Mouse (Mus musculus): ENCODE results near the gene Slc12a5.

The Slc12a5 gene

DNA sequence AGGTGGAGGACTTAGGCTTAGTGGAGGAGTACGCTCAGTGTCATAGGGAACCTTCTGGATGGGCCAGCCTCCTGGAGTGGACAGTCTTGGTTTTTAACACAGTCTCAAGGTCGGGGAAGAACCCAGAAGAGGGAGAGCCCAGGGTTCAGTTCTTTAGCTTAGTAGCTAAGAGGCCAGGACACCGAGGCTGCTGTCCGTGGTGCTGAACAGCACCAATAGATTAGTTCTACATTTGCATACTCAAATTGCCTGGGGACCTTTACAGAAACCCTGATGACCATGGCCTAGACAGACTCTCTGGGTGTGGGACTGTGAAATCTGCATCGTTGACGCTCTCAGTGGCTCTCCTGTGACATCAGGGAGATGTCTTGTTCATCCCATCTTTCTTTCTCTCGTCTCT, 19.1 kb downstream of the Slc12a5 start:
- DNase-seq (ENCODE audit: low spot score in 2 of 2), result no peak

DNA sequence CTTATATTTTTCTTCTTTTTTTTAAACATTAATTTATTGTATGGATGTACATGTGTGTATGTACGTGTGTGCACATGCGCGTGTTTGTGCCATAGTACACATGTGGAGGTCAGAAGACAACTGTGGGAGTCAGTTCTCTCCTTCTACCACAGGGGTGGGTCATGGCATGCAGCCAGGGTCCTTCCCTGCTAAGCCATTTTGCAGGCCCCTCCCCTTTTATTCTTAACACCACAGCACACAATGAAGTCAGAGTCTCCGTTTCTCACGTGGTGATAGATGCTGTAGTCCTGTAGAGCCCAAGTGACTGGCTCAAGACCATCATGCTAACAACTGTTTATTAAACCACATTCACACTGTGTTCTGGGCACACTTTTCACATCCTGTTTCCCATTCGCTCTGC, 25.4 kb downstream of the Slc12a5 start:
- DNase-seq (ENCODE audit: low spot score in 2 of 2), result no peak

DNA sequence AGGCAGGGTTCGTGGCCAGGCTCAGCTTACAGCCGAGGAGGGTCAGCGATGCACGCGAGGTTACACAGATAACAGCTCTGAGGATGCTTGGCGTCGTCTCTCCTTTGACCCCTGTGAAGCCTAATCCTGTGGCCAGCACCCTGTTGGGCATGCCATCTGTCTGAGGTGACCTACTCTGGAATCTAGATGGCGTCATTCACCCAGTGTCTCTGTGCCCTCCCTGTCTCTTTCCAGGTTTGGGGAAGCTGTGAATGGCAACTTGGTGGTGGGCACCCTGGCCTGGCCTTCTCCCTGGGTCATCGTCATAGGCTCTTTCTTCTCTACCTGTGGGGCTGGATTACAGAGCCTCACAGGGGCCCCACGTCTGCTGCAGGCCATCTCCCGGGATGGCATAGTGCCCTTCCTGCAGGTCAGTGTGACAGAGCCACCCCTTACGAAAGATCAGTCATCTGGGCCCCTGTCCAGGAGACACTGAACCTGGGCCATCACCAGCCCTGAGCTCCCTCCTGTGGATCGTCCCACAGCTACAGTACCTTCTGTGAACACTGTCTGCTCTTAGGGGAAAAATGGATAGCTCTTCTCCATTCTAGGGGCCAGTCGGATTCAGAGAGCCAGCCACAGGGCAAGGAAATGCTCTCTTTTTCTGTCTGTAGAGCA, 25.9 kb downstream of the Slc12a5 start:
- DNase-seq (ENCODE audit: low spot score in 2 of 2), result no peak

DNA sequence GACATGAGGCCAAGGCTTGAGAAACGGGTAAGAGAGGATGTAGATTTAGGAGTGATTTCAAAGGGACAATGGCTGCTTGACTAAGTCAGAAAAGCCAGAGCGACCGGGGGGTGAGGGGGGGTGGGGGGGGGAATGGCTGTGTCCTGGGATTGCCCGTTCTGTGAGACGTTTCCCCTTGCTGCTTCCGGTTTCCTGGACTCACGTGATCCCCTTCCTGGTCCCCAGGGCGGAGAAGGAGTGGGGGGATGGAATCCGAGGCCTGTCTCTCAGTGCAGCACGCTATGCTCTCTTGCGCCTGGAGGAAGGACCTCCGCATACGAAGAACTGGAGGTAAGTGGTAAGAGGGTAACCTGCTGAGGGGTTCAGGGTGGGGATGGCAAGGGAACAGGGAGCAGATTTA, 28.2 kb downstream of the Slc12a5 start:
- DNase-seq (ENCODE audit: low spot score in 2 of 2), result no peak

DNA sequence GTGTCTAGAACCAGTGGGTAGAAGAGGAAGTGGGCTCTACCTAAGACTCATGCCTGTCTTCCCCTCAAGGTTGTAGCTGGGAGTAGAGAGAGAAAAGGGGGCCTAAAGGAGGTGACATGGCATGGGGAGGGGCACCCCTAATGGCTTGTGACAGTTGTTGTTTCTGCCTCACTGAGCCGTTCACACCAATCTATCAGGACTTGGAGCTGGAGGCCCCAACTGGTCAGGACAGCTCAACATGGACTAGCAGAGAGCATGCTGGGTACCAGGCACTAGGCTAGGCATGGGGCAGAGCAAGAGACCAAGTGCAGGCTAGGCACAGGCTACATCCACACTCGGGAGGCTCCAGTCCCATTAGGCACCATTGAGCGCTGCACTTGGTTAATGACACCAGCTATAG, 30.5 kb downstream of the Slc12a5 start:
- no peak for DNase-seq (ENCODE audit: low spot score in 2 of 2)

DNA sequence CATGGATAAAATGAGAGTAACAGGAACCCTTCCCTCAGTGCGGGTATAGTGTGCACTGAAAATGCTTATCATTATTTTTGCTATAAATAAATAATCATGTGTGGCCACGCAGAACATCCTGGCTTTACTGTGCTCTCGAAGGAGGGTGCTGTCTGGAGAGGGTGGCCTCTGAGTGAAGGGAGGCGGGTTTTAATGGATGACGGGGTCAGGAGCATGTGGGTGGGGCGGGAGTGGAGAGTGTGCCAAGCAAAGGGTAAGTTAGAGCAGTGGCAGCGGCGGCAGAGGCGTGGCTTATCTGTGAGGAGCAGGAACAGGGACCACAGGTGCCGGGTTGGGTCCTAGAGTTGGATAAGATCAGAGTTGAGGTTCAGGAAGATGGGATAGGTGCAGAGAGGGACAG, 31.2 kb downstream of the Slc12a5 start:
- DNase-seq (ENCODE audit: low spot score in 2 of 2), result no peak

DNA sequence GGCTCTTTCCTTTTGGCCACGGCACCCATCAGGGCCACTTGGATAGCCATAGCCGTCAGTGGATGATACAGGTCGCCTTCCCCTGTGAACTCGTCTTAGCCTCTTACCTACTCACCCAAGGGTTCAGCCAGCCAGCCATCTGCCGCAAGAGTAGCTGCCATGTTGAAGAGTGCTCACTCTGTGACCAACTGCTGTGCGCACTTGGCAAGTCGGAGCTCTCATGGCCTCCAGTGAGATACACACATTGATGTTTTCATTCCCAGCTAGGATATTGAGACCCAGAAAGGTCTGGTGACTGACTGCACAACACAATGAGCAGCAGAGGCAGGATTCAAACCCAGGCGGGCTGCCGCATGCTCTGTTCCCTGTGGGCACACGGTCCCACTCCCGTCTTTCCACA, 33.6 kb downstream of the Slc12a5 start:
- no peak for DNase-seq (ENCODE audit: low spot score in 2 of 2)

DNA sequence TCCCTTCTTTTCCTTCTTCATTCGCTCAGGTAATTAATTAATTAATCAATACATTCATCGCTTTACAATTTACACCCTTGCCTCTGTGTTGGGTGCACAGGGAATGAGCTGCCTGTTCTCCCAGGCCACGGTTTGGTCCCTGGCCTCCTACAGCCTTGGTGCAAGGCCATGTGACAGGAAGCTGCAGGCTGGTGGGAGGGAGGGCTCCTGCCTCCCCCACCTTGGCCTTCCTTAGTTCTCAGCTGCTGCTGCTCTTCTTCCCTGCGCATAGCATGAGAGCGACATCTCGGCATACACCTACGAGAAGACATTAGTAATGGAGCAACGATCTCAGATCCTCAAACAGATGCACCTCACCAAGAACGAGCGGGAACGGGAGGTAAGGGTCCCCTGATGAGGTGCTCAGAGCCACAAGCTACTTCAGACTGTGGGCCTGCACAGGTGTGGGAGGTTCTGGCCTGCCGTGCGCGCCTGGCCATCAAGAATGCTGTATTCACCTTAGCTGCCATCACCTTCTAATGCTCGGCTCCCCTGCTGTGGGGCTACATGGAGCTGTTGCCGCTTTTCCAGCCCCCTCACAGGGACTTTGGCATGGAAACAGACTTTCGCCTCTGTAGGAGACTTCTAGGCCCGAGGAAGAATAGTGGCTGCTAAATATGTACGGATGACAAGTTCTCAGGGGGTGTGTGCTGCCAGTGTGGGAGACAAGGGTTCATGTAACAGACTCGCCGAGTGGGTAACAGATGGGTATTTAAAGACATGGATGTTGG, 34.2 kb downstream of the Slc12a5 start:
- no peak for DNase-seq (ENCODE audit: low spot score in 2 of 2)

DNA sequence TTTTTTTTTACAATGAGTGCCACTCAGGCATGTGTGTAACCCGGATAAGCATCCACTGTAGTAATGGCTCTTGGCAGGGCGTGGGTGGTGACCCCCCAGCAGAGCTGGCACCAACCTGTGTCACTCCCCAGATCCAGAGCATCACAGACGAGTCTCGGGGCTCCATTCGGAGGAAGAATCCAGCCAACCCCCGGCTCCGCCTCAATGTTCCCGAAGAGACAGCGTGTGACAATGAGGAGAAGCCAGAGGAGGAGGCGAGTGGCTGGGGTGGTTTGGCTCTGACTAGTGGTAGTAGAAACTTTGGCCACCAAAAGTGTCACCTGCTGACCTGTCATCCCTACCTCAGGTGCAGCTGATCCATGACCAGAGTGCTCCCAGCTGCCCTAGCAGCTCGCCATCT, 35.4 kb downstream of the Slc12a5 start:
- no peak for DNase-seq (ENCODE audit: low spot score in 2 of 2)

DNA sequence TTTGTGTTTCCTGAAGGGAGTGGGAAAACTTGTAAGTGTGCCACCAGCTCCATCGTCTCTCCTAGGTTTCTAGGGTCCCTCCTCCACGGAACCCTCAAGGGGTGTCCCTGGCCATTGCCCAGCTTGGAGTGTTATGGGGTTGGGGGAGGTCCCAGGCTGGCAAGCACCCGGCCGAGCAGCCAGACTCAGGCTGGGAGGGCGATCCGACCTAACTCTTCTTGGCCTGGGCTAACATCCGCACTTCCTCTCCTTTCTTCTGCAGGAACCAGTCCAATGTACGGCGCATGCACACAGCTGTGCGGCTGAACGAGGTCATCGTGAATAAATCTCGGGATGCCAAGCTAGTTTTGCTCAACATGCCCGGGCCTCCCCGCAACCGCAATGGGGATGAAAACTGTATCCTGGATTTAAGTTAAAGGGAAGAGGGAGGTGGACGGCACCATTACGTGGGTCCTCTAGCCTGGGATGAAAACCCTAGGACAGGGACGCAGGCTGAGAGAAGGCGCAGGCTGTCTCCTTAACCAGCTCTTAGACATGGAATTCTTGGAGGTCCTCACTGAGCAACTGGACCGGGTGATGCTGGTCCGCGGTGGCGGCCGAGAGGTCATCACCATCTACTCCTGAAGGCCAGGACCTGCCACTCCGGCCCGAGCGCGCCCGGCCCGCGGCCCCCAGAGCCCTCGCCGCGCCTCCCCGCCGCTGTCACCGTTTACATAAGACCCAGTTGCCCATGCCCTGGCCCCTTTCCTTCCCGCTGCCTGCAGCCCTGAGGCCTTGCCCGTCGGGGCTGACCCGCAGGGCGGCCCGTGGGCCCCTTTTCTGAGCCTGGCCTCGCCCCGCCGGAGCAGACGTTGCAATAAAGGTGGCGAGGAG, 36.5 kb downstream of the Slc12a5 start:
- no peak for DNase-seq (ENCODE audit: low spot score in 2 of 2)

DNA sequence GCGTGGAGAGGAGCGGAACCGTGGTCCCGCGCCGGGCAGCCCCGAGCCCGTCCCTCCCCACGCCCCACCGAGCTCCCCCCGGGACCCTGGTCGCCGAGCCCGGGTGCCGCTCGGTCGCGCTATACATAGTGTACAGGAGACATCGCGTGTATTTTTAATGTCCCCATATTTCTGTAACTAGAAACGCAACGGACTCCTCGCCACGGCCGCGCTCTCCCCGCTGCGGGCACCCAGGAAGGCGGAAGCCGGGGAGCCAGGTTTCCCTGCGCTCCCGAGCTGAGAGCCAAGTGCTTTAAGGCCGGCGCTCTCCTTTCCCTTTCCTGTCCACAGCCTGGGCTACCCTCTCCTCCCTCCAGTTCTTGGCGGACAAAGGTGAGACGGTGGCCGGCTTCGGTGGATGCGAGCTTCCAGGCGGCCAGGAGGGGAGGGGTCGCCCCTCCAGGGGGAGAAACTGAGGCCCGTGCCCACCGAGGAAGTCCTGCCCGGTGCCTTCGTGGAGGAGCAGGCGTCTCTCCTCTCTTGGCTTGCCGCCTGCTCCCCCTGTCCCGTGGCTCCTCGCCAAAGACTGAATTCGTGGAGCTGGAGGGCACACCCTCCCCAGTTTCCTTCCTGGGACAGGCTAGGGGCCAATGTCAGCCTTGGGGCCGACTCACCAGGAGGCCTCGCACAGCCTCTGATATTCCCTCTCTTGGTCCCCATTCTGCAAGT, 37.3 kb downstream of the Slc12a5 start:
- DNase-seq (ENCODE audit: low spot score in 2 of 2), result no peak

DNA sequence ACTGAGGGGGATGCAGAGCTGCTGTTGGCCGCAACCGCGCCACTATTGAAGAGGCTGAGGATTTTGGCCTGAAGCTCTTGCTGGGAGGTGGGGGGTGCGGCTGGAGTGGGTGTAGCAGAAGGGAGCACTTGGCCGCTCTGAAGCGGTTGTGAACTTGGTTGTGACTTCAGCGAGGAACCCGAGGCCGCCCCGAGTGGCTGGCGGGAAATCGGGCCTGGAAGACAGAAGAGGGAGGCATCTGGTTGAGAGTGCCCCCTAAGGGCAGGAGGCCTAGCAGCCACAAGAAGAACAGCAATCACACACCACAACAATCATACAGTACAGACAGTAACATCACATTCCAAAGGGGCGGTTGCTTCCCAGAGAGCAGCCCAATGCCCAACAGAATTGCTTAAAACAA, 41.4 kb downstream of the Slc12a5 start:
- no peak for DNase-seq (ENCODE audit: low spot score in 2 of 2)

DNA sequence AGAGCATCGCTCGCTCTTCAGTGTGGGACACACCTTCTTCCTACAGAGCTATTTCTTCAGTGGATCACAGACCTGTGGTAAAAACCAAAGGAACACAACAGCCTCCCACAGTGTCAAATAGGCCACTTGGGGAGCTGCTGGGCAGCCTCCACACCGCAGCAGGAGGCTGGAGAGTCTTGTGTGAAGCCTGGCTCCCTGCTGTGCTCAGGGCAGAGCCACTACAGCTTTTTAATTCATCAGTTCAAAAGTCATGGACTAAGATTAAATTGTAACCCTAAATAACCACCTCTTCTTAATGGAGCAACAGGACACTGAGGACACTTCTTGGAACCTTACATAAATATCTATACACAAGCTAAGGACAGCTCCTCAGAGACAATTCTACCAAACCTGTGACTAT, 42.5 kb downstream of the Slc12a5 start:
- DNase-seq (ENCODE audit: low spot score in 2 of 2), result no peak

DNA sequence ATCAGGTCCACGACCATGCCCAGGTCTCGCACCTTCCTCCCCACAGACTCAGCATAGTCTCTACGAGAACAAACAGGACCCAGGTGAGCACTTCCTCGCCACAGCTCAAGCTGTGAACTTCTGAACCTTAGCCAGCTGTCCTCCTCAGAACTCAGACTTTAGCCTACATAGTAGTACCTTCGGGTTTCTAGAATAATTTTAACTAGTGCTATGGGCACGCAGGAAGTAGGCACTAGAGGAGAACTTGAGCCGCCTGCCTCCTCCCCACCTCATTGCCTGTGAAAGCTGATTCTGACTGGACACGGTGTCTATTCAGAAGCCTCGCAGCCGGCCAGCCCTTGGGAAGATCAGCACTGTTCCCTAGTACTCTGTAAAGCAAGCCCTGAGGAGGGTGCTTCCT, 43.6 kb downstream of the Slc12a5 start:
- DNase-seq (ENCODE audit: low spot score in 2 of 2), result no peak

DNA sequence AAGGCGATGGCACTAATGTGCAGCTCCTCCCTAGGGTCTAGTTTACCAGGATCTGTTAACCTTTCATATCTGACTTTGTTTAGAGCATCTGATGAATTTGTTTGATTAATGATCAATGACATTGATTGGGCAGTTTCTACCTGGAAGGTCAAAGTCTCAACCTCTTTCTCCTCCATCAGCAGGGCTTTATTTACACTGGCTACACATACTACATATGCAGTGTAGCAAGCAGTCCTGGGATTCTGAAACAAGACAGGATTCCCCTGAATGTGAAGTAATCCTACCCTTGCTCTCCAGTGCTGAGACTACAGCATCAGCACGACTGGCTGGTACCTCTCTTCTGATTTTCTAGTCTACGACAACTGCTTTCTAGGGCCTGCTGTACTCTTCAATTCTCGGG, 46.2 kb downstream of the Slc12a5 start:
- no peak for DNase-seq (ENCODE audit: low spot score in 2 of 2)

DNA sequence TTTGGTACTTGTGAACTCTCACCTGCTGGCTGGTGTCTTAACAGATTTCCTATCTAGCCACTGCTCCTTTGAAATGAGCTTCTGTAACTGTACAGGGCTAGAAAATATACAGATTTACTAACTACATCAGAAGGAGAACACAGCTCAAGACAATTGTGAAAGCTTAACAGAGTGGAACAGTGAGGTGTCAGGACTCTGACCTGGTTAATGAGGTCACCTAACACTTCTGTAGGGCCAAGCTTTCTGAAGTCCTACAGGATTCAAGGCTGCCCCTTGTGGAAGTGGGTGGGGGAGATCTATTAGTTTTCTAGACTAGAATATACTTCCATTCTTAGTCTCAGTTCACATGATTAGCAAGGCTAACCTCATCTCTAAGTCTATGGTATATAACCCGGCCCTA, 47.4 kb downstream of the Slc12a5 start:
- DNase-seq (ENCODE audit: low spot score in 2 of 2), result no peak

DNA sequence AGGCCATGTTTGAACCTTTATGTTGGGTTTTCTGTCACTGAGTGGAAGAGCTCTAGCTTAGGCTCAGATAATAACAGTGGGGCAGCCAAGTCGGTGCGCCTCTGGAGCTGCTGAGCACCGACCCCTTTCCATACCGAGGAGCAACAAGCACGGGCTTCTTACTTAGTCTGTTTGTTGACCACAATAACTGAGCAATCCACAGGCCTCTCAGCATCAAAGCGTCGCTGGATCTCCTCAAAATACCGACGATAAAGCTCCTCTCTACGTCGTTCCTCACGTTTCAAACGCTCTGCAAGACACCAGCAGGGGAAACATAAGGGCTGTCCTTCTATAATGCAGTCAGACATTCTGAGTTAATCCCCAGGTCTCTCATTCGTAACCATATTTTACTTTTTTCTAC, 48.6 kb downstream of the Slc12a5 start:
- DNase-seq (ENCODE audit: low spot score in 2 of 2), result no peak

DNA sequence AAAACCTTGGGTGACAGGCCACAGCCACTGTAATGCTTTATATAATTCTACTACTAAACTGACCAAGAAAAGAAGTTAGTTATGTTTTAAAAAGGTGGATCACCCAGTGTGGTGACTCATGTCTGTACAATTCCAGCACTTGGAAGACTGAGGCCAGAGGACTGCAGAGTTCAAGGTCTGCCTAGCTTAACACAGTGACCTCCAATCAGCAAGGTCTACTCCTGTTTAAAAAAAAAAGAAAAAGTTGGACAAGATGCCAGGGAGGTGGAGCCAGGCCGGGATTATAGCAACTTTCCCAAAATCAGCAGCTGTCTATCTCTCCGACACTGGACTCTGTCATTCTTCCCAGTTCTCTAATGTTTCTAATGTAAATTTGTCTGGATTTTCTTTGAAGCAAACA, 49.0 kb downstream of the Slc12a5 start:
- no peak for DNase-seq (ENCODE audit: low spot score in 2 of 2)

DNA sequence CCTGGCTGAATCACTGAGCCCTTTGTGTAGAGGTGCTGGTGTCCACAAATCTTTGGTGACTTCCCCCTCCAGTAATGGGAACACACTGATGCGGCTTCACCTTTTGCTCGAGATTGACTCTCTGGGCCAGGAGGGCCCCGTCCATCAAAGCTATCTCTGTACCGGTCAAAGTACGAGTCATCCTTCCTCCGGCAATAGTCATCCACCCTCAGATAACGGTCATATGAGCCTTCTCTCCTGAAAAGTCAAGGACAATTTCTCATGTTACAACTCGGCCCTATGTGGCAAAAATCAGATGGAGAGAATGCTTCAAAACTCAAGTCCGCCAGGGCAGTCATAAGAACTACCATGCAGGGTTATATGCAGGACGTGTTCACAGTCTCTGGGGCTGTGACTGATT, 49.7 kb downstream of the Slc12a5 start:
- no peak for DNase-seq (ENCODE audit: low spot score in 2 of 2)

DNA sequence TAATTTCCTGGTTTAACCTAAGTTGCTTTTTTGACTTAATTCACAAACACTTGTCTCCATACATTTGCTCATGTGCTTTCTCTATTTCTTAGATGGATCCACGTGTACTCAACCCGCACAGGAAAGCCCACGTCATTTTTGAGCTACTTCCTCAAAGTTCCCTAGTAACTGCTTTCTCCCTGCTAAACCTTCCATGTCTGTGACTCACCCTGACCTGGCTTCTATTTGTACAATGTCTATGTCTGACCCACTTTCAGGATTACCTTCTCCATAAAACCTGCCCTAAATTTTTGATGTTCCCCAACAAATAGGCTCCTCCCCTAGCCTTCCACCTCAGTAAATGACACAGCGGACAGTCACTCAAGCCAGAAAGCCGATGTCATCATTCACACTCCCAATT, 54.3 kb downstream of the Slc12a5 start:
- DNase-seq (ENCODE audit: low spot score in 2 of 2), result no peak

DNA sequence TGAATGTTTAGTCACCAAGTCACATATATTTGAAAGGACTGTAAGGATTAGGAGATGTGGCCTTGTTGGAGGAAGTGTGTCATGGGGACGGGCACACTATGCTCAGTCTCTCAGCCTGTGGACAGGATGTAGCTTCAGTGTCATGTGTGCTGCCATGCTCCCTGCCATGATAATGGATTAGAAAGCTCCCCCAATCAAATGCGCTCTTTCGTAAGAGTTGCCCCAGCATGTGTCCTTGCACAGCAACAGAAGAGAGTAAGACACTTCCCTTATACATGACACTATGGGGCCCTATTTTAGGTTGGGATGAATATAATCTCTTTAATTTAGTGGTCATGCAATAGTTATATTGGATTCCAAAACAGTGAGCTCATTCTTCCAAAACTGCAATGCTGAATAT, 59.9 kb downstream of the Slc12a5 start:
- DNase-seq (ENCODE audit: low spot score in 2 of 2), result no peak

DNA sequence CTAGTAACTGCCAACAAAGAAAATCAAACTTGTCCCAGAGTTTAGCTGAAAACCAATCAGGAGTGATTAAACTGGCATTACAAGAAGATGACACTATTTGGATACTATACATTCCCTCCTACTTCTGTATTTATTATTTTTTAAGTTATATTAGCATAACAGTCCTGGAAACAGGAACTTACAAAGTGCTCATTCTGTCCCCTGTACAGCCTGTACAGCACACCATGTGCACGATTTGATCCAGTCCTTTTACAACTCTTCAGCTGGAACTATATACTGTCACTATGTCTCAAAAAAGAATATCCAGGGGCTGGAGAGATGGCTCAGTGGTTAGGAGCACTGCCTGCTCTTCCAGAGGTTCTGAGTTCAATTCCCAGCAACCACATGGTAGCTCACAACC, 66.6 kb downstream of the Slc12a5 start:
- no peak for DNase-seq (ENCODE audit: low spot score in 2 of 2)

Measured in spleen, postnatal 36 days (tissue).